Mouse (Mus musculus): Measurements from ENCODE around the gene Gpc3. TPM values are rescaled to one million over a fixed set of nuclear protein-coding genes. Genes with fewer than 3 reads are reported as not detected.

Gpc3 gene
- total RNA-seq (2012; rRNA removed) = 61.9 and 106 TPM in 2 replicates

DNA sequence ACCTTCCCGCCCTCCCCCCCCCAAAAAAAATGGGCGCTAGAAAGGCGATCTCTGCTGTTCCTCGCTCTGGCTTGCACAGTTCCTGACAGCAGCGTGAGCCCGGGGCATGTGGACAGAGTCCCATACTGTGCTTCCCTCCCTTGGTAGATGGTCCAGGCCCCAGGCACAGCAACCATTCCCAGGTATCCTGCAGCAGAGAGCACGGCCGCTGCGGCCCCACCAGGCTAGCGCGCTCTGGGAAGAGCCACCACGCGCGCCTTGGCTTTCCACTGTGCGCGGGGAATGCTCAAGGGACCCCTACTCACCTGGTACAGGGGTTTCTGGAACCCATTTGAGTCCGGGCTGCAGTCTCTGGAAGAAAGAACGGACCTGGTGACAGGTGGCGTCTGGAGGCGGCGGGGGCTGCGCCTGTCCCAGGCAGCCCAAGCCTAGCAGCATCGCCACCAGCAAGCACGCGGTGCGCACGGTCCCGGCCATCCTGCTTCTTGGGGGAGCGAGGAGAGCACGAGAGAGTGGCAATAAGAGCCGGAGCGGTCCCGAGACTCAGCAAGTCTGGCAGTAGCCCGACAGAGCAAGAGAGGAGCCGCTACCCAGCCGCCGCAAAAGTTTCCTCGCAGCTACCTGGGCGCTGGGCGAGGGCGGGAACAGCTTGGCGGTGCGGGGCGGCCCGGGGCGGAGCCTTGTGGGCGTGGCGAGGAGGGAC, at the start of gene Gpc3:
Gene Gpc3, minus strand, starts transcription at position 623 of the 703 bp plus-strand sequence.
- DNase-seq (ENCODE audit: low read depth, low spot score) = peak; percentile 56
- in situ Hi-C loops (cut with MboI; ENCODE audit: low sequenced_read_pairs in 2 of 2, unreplicated experiment in 2 of 2) = no loop called here
- no peaks in the 10 kb centered on the region; a peak in 1 of 4 replicates for H3K4me1 ChIP-seq (ENCODE audit: control insufficient read depth in 2 of 2, insufficient read depth in 2 of 2, low read length in 2 of 2, poor library complexity in 1 of 2)

DNA sequence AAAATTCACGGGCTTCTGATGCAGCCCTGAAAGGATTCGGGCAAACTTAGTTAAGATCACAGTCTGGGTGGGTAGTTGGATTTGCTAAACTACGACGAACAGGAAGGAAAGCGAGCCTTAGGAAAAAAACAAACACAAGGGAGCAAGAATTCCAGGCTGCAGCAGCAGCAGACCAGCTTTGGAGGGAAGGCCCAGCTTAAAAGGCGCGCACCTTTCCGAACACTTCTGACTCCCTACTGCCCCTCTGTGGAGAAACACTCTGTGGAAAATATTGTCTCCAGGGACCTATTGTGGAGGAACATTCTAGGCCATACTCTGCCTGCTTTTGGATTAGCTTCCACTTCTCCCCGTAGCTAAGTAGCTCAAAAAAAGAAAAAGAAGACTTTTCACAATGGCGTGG, 38.2 kb upstream of the Gpc3 start:
- TF ChIP-seq MAFK (IDR thresholded peaks at IDR 0.05; ENCODE audit: insufficient read depth, low read depth, low read length) (no peak), ZC3H11A (IDR thresholded peaks at IDR 0.05; ENCODE audit: borderline replicate concordance, low read depth, low read length) (peak; percentile 3; the same call in 1 of the 2 replicates)
- Histone ChIP-seq H3K9me3 (ENCODE audit: control insufficient read depth, insufficient read depth, low read depth, low read length) (no peaks in the 10 kb centered on the region), H3K27ac (ENCODE audit: insufficient read depth, low read depth, low read length, poor library complexity, severe bottlenecking) (peak overlapping the region; percentile 27; the same call in 1 of the 2 replicates), H3K4me1 (ENCODE audit: control insufficient read depth in 2 of 2, insufficient read depth in 2 of 2, low read length in 2 of 2, poor library complexity in 1 of 2) (peaks cover 0 to 2% of the 10 kb centered on the region in 2 experiments; a peak in 1 of 4 replicates), H3K9ac (ENCODE audit: insufficient read depth, low read depth, low read length, poor library complexity, severe bottlenecking) (peak overlapping the region; percentile 9; the same call in 1 of the 2 replicates), H3K36me3 (ENCODE audit: control insufficient read depth, insufficient read depth, low read length, poor library complexity, severe bottlenecking) (no peaks in the 10 kb centered on the region), H3K4me3 (ENCODE audit: insufficient read depth in 1 of 2, low read depth in 1 of 2, low read length in 2 of 2, poor library complexity in 1 of 2, severe bottlenecking in 1 of 2) (peak overlapping the region in 1 of 2 experiments; percentile 38; a peak in 3 of 4 replicates)
- in situ Hi-C loops (cut with MboI; ENCODE audit: low sequenced_read_pairs in 2 of 2, unreplicated experiment in 2 of 2) = no loop called here
- no peak for DNase-seq (ENCODE audit: low read depth, low spot score)

More for the DNA sequence above, at the start of gene Gpc3:
- H3K9me3 ChIP-seq (ENCODE audit: control insufficient read depth, insufficient read depth, low read depth, low read length) = no peaks in the 10 kb centered on the region
- peak within 1 kb of the TSS; percentile 55 for H3K9ac ChIP-seq (ENCODE audit: insufficient read depth, low read depth, low read length, poor library complexity, severe bottlenecking)
- no peak within 1 kb of the TSS for H3K27ac ChIP-seq (ENCODE audit: insufficient read depth, low read depth, low read length, poor library complexity, severe bottlenecking)
- no peaks in the 10 kb centered on the region for H3K36me3 ChIP-seq (ENCODE audit: control insufficient read depth, insufficient read depth, low read length, poor library complexity, severe bottlenecking)
- peak within 1 kb of the TSS; percentile 60 to 76 for H3K4me3 ChIP-seq (ENCODE audit: insufficient read depth in 1 of 2, low read depth in 1 of 2, low read length in 2 of 2, poor library complexity in 1 of 2, severe bottlenecking in 1 of 2)
- TF ChIP-seq CHD2 (IDR thresholded peaks at IDR 0.05; ENCODE audit: low read depth, low read length) (no peak), MAFK (IDR thresholded peaks at IDR 0.05; ENCODE audit: insufficient read depth, low read depth, low read length) (no peak), HCFC1 (IDR thresholded peaks at IDR 0.05; ENCODE audit: borderline replicate concordance, insufficient read depth, low read length) (no peak), ZC3H11A (IDR thresholded peaks at IDR 0.05; ENCODE audit: borderline replicate concordance, low read depth, low read length) (no peak), ZNF384 (IDR thresholded peaks at IDR 0.05; ENCODE audit: low read depth, low read length) (no peak)

DNA sequence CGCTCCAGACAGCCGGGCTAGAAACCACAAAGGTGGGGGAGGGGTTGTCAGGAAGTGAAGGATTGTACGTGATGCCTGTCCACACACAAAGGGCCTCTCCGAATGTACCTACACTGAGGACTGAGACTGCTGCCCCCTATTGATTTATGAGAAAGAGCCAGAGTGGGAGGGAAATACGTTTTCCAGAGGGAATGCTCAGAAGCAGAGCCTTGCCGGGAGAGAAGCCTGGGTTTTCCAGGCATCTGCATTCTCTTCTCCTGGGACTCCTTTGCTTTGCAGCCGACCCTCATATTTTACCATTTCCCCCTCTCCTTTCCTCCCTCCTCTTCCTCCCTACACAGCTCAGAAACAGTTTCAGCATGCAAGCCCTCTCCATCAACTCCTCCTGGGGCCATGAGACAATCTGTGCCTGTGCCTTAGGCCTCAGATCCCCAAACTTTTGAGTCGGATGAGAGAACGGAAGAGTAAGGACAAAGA, 37.8 kb upstream of the Gpc3 start:
- no peak for DNase-seq (ENCODE audit: low read depth, low spot score)
- H3K4me3 ChIP-seq (ENCODE audit: insufficient read depth in 1 of 2, low read depth in 1 of 2, low read length in 2 of 2, poor library complexity in 1 of 2, severe bottlenecking in 1 of 2) = peak overlapping the region in 1 of 2 experiments; percentile 38; a peak in 3 of 4 replicates
- H3K27ac ChIP-seq (ENCODE audit: insufficient read depth, low read depth, low read length, poor library complexity, severe bottlenecking) = peak overlapping the region; percentile 27; the same call in 1 of the 2 replicates
- no peaks in the 10 kb centered on the region for H3K9me3 ChIP-seq (ENCODE audit: control insufficient read depth, insufficient read depth, low read depth, low read length)
- no peaks in the 10 kb centered on the region for H3K36me3 ChIP-seq (ENCODE audit: control insufficient read depth, insufficient read depth, low read length, poor library complexity, severe bottlenecking)
- peak overlapping the region; percentile 9; the same call in 1 of the 2 replicates for H3K9ac ChIP-seq (ENCODE audit: insufficient read depth, low read depth, low read length, poor library complexity, severe bottlenecking)
- in situ Hi-C loops (cut with MboI; ENCODE audit: low sequenced_read_pairs in 2 of 2, unreplicated experiment in 2 of 2) = no loop called here
- H3K4me1 ChIP-seq (ENCODE audit: control insufficient read depth in 2 of 2, insufficient read depth in 2 of 2, low read length in 2 of 2, poor library complexity in 1 of 2) = peaks cover 0 to 2% of the 10 kb centered on the region in 2 experiments; a peak in 1 of 4 replicates
- TF ChIP-seq ZC3H11A (IDR thresholded peaks at IDR 0.05; ENCODE audit: borderline replicate concordance, low read depth, low read length) = no peak
- TF ChIP-seq ZNF384 (IDR thresholded peaks at IDR 0.05; ENCODE audit: low read depth, low read length) = no peak

DNA sequence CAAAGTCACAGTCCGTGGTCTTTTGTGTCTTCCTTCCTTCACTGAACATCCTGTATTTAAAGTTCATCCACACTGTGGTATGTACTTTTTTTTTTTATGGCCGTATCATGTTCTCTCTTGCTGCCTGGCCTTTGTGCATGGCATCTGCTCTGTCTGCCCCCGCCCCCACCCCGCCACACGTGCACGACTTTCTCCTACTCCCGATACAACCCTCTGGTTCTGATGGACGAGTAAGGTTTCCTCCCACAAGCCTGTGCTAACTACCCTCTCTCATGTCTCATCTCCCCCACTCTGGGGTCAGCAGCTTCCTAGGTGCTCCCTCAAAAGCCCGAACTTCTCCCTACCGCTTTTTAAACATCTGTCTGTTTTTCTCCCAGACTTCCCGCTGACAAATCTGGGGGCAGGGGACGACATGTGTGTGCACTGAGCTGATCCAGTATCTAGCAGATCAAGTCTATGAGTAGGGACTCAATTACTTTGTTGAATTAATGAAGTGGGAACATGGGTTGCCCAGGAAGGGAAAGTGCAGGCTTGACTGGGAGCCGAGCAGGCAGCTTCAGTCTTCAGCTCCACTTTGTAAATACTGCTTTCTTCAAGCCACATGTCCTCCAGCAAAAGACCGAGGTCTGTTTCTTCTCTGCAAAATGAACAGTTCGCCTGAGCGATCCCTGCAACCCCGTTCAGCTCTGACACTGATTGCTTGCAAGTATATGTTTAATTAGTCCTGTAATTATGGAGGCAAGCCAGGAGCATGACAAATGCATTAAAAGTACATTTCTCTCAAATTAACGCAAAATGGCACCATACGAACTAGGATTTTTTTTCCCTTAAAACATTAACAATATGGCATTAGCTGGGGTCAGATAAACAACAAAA, 35.4 kb upstream of the Gpc3 start:
- in situ Hi-C loops (cut with MboI; ENCODE audit: low sequenced_read_pairs in 2 of 2, unreplicated experiment in 2 of 2) = no loop called here
- Histone ChIP-seq H3K9me3 (ENCODE audit: control insufficient read depth, insufficient read depth, low read depth, low read length) (no peaks in the 10 kb centered on the region), H3K9ac (ENCODE audit: insufficient read depth, low read depth, low read length, poor library complexity, severe bottlenecking) (peak overlapping the region; percentile 11; the same call in 1 of the 2 replicates), H3K36me3 (ENCODE audit: control insufficient read depth, insufficient read depth, low read length, poor library complexity, severe bottlenecking) (no peaks in the 10 kb centered on the region), H3K4me1 (ENCODE audit: control insufficient read depth in 2 of 2, insufficient read depth in 2 of 2, low read length in 2 of 2, poor library complexity in 1 of 2) (peaks cover 0 to 4% of the 10 kb centered on the region in 2 experiments; a peak in 1 of 4 replicates), H3K4me3 (ENCODE audit: insufficient read depth in 1 of 2, low read depth in 1 of 2, low read length in 2 of 2, poor library complexity in 1 of 2, severe bottlenecking in 1 of 2) (no peak overlapping the region), H3K27ac (ENCODE audit: insufficient read depth, low read depth, low read length, poor library complexity, severe bottlenecking) (no peak overlapping the region)
- no peak for DNase-seq (ENCODE audit: low read depth, low spot score)
- TF ChIP-seq ZC3H11A (IDR thresholded peaks at IDR 0.05; ENCODE audit: borderline replicate concordance, low read depth, low read length) (no peak), HCFC1 (IDR thresholded peaks at IDR 0.05; ENCODE audit: borderline replicate concordance, insufficient read depth, low read length) (no peak), MAFK (IDR thresholded peaks at IDR 0.05; ENCODE audit: insufficient read depth, low read depth, low read length) (no peak), ZNF384 (IDR thresholded peaks at IDR 0.05; ENCODE audit: low read depth, low read length) (no peak), CHD2 (IDR thresholded peaks at IDR 0.05; ENCODE audit: low read depth, low read length) (no peak)
